Mouse (Mus musculus) right cerebral cortex, adult 2 months (tissue): ENCODE data around the gene Micall1.

Source experiments
- DNase-seq, 2 experiments: peaks; one replicate each; pipeline ENCODE4 v3.0.0; 2021 to 2022; ENCODE audit warnings: low spot score in 2 of 2

Micall1 gene

DNA sequence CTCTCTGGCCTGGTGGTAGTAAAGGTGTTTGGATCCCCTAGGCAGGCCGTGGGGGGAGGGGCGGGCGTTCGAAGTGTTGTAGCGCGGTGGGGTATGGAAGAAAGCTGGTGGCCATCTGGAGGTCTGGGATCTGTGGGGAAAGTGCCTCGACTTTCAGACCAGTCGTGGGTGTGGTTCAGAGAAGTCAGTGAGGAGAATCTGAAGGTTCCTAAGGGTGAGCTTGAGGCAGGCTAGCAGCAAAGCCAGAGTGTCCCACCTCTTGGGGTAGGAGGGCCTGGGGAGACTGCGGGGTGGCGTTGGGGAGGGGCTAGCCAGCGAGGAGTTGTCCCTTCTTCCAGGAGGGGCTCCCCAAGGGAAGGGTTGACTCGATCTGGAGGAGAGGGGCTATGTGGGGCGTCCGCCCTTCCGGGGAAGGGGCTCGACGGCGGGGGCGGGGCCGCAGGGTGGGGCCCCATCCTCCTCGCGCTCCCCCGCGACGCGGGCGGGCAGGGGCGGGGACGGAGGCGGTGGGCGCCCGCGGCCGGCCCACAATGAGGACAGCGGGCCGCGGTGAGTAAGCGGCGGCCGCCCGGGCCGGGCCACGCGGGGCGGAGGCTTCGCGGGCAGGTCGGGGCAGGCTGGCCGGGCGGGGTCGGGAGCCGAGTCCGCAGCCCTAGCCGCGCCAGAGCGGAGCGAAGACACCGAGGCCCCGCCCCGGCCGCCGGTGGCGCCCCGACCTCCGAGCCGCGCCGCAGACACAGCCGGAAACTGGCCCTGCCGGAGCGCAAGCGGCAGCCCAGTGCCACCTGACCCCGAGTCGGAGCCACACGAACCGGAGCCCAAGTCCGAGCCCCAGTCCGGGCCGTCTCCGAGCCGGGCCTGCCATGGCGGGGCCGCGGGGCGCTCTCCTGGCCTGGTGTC is at the start of gene Micall1:
Gene Micall1, plus strand, starts transcription at position 478 of the 900 bp plus-strand sequence.
- peak in 1 of 2 experiments; percentile 43 for DNase-seq

DNA sequence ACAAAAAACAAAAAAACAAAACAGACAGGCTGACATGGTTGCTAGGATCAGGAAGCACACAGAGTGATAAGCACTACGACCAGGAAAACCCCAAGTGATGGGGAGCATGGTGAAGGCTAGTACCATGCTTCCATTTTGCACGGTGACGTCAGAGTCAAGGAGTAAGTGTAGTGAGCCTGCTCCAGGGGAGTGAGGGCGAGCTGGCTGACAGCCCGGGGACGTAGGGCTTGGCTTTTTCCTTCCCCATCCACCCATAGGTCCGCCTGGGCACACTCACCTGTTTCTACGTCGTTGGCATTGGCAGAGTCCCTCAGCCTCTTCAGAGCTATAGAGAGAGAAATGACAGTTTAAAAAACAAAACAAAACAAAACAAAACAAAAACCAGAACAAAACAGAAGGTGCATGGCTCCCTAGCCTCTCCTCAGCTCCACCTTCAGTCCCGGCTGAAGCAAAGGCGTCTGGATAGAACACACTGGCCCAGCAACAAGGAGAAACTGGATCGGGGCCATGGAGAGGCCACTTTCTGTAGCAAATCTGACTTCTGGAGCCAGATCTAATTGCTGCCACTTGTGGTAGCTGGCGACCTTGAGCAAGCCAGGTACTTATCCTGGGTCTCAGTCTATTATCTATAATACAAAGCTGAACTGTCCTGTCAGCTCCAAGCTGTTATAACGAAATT is 47.7 kb upstream of the Micall1 start:
- DNase-seq: no peak

DNA sequence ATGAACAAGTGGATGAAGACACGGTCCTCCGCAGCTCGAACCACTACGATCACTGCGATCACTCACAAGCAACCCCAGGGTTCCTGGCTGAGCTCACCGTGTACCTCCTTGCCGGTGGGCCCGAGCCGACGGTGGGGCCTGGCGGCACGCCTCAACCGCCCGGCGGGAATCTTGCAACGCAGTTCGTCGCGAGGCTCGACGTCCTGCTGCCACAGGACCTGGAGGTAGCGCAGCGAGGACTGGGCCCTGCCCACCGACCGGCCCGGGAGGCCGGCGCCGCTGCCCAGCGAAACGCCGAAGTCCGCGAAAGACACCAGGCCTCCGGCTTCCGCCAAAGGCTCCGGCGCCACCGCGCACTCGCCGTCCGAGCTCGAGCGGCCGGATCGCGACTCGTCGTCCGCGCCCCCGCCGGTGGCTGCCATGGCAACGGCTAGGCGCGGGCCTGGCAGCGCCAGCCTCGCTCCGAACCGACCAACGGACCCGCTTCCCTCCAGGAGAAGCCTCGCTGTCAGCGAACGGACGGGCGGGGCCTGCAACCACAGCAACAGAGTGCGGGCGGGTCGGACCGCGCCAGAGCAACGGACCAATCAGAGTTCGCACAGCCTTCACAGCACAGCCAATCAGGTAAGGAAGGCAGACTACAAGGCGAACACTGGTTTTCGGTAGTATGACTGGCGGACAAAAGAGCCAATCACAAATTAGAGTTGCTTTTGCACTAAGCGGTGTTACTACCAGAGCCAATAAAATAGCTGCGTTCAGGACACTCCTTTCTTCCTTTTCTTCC is 46.1 kb upstream of the Micall1 start, which contains the start of gene Ankrd54:
Gene Ankrd54, minus strand, starts transcription at position 518 of the 784 bp plus-strand sequence.
- peak; percentile 98 for DNase-seq

DNA sequence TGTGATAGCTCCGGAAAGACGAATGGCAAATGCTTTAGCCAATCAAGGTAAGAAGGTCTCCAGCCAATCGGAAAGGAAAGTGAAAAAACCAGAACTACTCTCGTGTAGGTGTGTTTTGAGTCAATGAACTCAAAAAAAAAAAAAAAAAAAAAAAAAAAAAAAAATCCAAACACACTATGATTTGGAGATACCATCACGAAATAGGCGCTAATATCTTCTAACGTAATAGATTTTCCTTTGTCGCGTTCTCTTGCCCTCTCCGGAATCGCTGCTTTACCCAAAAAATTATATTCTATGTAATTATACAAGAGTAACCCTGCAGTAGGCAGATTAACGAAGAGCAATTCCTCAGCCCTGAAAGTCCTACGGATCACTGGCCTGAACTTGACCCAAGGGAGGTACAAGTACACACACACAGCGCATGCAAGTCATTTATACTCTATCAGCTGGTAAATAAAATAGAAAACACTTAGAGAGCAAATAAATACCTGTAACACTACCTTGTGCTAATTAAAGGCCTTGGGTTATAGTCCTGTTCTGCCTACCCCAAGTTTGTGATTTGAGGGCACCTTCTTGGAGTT is 45.4 kb upstream of the Micall1 start:
- DNase-seq: no peak

DNA sequence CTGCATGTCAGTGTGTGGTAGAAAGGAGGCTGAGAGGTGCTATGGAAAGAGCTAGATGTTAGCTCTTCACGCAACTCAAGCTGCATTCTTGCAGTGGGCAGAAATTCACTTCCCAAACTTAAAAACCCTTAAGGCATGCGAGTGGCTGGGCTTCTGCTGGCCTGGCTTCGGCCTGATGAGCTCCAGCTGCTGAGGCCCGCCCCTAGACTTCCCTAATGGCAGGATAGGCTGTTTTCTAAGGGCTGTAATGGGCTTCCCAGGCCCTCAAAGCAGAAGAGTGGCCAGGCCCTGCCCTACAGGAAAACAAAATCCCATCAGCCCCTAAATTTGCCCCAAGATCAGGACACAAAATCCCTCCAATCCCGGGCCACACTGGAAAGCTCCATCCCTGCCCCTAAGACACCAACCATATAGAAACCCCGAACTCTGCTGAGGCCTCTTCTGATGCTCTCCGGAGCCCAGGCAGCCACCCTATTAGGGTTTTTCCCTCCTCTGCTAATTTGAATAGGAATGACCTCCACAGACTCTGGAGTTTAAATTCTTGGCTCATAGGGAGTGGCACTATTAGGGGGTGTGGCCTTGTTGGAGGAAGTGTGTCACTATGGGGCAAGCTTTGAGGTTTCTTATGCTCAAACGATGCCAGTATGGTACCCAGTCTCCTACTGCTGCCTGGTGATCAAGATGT is 43.5 kb upstream of the Micall1 start:
- DNase-seq: no peak

DNA sequence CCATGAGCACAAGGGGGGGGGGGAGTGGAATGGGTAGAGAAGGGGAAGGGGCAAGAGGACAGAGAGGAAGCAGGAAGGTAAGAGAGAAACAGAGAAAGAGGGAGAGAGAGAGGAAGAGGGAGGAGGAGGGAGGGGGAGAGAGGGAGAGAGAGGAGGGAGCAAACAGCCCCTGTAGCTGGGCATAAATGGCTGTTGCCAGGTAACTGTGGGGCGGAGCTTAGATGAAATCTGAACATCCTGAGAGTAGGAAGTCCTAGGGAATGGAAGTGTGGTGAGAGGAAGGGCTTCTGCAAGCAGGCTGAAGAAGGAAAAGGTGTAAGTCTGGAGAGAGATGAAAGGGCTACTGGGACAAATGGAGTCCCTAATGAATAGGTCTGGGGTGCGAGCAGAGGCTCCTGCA is 42.4 kb upstream of the Micall1 start:
- DNase-seq: no peak

DNA sequence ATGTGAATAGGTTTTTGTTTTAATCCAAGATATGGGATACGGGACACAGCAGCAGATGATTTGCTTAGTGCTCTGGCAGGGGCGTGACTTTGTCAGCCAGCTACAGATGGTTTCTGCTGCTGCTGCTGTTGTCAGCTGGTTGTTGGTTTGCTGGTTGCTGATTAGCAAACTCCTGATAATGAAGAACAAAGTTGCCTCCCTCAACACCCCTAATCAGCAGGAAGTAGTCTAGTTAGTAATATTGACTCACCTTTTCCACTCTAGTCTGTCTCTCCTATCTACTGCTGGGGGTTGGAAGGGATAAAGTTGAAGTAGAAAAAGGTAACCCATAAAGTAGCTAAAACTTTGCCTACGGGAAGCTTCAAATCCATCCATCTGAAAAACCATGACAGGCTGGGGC is 41.1 kb upstream of the Micall1 start:
- DNase-seq: no peak

DNA sequence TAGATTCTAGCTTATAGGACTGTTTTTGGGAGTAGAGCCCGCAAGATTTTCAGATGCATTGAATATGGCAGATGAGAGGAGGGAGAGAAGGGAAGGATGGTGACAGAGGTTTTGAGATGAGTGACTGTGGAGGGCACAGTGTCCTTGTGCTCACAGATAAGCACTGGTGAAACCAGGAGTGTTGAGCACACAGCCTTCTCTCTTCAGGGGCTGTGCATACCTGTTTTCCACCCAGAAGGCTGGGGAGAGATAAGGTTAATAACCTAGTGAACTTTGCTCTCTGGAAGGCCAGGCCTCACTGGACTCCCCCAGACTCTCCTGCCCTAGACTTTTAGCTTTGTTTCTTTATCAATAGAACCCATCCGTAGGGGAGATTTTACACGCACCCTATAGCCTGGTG is 40.3 kb upstream of the Micall1 start:
- no peak for DNase-seq

DNA sequence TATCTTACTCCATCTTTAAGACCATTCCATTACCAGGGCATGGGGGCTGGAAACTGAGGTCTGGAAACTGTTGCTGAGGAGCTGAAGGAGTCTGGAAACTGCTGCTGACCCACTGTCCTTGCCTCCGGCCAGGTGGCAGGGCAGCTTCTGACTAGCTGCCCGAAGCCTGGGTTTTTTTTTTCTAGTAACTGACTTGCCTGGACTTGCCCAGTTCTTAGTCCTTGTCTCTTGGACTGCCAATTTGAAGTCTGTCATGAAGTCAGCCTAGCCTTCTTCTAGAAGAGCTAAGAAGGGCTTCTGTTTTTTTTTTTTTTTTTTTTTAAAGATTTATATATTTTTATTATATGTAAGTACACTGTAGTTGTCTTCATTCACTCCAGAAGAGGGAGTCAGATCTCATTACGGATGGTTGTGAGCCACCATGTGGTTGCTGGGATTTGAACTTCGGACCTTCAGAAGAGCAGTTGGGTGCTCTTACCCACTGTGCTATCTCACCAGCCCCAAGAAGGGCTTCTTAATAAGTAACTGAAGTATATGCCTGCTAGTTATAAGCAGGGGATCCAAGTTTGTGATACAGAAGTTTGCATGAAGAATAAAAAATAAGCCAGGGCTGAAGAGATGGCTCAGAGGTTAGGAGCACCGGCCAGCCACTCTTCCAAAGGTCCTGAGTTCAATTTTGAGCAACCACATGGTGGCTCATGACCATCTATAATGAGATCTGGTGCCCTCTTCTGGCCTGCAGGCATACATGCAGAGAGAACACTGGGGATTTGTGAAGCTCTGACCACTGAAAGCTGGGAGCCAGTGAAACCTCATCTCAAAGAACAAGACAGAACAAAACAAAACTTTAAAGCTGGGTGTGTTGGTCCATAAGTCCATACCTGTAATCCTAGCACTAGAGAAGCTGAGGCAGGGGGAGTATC is 37.3 kb upstream of the Micall1 start:
- peak in 1 of 2 experiments; percentile 43 for DNase-seq

DNA sequence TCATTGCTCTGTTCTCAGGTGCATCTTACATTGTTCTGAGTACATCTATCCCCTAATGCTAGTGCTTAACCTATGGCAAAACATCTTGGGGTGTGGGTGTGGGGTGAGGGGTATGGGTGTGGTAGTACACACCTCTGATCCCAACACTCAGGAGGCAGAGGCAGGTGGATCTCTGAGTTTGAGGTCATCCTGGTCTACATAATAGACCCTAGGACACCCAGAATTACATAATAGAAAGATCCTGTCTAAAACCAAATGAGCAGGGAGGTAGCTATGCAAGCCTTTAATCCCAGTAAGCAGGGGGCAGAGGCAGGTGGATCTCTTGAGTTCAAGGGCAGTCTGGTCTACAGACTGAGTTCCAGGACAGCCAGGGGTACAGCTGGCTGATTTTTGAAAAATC is 34.9 kb upstream of the Micall1 start:
- no peak for DNase-seq

DNA sequence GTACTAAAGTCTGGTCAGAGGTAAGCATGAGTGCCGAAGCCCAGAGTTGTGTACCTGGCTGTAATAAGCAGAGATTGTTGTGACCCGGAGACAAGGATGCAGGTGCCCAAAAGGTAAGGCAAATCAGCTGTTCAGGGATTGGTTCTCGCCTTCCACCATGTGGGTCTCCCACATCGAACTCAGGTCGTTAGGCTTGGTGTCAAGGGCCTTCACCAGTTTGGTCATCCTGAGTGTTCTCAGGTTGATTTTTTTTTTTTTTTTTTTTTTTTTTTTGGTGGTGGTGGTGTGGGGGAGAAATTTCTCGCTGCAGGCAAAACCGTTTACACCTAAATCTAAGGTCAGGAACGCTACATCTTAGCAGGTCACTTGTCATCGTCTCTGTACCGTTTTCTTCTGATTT is 34.3 kb upstream of the Micall1 start:
- no peak for DNase-seq

DNA sequence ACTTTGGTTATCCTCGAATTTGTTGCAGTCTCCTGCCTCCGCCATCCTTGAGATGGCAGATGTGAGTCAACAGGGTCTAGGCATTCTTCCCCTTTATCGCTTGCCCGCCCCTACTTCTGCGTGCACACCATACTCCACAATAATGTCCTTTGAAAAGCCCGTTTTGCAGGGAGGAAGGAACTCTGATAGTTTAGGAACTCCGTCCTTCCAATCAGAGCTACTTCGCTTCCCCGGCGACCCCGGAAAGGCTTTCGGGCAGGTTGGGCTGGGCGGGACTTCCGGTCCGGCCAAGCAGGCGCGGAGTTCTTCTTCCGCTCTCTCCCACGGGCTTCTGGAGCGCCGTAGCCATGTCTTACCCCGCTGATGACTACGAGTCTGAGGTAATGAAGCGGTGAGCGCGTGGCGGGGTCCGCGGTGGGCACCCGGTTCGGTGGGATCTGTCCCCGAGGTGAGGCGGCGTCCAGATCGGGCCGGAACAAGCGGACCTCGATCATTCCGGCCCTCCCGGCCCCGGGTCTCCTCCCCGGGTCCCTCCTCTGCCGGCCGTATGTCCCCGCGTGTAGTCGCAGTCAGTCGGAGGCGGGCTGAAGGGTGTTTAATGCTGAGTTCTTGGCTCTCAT is 33.7 kb upstream of the Micall1 start, which contains the start of gene Eif3l:
Gene Eif3l, plus strand, starts transcription at position 267 of the 620 bp plus-strand sequence.
- DNase-seq: peak; percentile 88 to 90

DNA sequence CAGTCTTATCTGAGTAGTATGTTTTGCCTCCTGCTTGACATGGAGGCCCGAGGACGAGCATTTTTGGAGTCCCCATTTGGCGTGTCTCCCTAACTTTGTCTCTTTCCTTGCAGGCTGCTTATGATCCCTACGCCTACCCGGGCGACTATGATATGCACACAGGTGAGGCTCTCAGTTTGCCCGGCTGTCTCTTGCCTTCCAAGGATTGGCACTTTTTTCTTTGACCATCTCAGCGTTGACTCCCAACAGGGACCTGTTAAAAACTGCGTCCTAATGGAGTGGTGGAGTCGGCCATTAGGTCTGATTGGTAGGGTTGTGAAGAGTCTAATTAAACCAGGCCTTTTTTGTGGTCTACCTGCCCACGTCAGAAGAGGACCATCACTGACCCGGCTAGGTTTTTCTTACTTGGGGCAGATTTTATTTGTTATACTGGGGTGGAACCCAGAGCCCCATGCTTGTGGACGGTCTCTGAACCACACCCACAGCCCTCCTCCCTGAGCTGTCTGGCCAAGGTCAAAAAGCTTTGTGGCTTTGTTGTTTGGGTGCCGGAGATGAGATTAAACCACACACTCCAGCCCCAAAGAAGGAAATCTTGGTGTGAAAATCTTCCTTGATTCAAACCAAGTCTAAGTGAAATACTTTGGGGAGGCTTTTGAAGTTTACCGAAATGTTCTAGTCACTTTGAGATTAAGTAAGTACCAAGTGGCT is 32.9 kb upstream of the Micall1 start:
- DNase-seq: no peak

DNA sequence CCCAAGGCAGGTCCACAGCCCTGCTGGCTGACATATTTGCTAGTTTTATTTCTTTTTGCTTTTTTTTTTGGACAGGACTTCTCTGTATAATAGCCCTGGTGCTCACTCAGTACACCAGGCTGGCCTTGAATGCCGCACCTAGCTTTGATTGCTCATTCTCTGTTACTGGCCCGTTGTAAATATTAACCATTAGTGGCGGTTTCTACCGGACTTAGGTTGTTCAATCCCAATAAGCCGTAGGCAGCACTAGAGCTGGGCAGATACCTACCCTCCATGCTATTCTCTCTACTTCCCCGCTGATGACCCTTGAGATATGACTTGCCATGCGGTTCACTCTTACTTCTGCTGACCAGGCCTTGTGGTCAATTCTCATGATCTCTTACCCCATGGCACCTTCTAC is 29.1 kb upstream of the Micall1 start:
- no peak for DNase-seq

DNA sequence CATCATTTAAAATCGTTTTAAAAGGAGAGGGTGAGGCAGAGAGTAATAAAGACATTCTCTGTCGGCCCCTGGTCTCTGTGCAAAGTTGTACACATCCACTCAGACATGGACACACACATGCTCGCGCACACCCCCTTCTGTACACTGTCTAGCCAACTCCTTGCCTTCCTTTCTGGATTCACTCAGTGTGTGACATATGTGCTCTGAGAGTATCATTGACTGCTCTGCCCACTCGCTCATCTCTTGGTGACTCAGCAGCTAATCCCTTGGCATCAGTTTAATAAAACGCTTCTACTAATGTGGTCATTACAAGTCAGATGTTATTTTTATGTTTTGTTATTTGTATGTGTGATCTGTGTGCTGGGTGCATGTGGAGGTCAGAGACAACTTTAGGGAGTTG is 16.4 kb upstream of the Micall1 start:
- no peak for DNase-seq

DNA sequence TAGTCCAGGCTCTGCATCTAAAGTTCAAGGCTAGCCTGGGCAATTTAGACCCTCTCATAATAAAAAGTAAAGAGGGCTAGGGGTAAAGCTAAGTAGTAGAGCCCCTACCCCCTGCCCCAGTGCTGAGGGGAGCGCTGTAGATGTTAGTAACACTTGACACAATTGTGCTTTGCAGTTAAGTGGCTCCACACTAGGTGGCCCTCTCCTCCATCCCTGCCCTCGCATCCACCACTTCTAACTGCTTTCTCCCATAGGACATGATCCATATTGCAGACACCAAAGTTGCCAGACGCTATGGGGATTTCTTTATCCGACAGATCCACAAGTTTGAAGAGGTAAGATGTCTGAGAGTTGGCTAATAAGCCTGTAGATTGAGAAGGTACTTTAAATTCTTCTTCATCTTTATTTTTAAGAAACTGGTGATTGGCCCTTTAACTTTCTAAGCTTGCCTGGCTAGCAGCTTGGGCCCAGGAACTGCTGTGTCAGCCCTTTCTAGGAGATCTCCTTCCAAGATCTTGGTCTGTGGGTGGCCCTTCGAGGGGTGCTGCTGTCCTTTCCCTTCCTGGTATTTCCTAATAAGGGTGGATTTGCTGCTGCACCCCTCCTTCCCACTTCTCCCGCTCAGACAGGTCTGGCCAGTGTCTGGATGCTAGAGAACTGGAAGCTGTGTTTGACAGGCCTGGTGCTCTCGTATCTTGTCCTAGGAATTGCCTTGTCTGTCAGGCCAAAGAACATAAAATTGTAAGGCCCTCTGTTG is 15.4 kb upstream of the Micall1 start:
- peak; percentile 51 to 61 for DNase-seq

DNA sequence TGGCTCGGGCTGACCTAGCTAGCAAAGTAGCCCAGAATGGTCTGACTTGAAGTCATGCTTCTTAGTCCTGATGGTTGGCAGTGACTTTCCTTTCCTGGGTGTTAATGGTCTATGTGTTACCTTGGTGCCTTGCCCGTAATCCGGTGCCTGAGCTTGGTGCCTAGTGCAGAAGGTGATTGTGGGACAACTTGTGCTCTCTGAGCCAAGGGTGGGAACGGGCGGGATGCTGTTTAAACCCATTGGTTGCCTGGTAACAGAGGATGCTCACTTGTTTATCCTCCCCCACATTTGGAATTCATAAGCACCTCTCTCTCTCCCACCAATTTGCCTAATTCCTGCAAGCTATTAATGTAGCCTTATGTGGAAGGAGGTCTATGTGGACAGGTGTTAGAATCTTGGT is 13.2 kb upstream of the Micall1 start:
- DNase-seq: no peak

DNA sequence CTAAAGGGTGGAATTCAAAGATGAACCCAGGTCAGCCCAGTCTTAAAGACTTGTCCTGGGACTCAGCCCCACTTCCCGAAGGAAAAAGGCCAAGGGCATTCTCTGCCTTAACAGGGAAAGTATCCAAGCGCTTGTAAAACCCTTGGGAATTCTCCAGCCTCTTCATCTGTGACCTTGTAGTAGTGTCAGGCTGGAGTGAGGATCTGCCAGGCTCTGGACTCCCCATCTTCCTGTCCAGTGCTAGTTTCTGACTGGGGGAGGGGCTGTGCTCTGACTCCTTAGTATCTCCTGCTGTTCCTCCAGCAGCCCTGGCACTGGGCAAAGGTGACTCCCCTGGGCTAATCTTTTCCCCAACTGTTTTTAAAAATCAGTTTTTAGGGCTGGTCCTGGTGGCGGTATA is 12.1 kb upstream of the Micall1 start:
- DNase-seq: no peak
